Mouse (Mus musculus): ENCODE data around the gene Zcchc7. TPM values are rescaled to one million over a fixed set of nuclear protein-coding genes. Genes with fewer than 3 reads are reported as not detected.

The Zcchc7 gene
- total RNA-seq, 2 experiments from 2014 or later: 54.6 to 60.4 TPM

DNA sequence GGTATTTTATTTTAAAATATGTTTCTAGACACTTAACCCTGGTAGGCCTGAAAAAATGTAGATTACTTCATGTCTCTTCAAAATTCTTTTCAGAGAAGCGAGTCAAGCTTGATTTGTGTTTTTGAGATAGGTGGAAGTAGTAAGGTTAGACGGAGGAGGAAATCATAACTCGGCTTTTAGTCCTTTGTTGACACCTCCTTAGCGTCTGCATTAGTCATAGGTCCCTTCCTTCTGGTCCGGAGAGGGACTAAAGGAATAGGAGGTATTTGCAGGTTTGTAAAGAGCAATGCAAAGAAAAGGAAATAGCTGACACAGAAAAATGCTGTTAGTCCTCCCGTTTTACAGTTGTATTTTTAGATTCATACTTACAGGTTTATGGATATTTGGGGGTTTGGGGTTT lies 135.7 kb downstream of the Zcchc7 start:
- DNase-seq (ENCODE audit: low spot score in 2 of 2): no peak
- intact Hi-C loops (cut with DNase I): no loop called here

GRCm38 (mm10) chr4:44905651-44906271 lies 150.1 kb downstream of the Zcchc7 start:
- intact Hi-C loops (cut with DNase I): no loop called here
- DNase-seq (ENCODE audit: low spot score in 2 of 2): no peak

DNA sequence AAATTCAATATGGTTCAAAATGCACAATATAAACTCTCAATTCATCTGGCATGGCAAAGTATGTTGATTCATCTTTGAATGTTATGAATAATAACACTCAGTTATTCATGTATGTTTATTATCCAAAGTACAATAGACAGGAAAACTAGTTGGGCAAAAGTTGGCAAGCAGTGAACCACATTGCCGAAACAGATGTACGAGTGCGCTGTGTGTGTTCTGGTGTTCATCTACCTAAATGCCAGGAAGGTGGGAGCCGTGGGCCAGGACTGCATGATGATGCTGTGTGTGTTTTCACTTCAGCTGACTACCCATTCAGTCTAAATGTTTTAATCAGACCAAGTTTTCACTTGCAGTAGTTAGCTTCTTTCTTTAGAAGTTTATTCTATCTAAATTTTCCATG lies 150.7 kb downstream of the Zcchc7 start:
- intact Hi-C loops (cut with DNase I): no loop called here
- DNase-seq (ENCODE audit: low spot score in 2 of 2): no peak

GRCm38 (mm10) chr4:44910065-44910464 lies 154.4 kb downstream of the Zcchc7 start:
- intact Hi-C loops (cut with DNase I): loop anchor here (5.0 kb wide), 1 partner anchor 153 kb away; the partner anchor contains the start of gene Zcchc7
- DNase-seq (ENCODE audit: low spot score in 2 of 2): no peak

DNA sequence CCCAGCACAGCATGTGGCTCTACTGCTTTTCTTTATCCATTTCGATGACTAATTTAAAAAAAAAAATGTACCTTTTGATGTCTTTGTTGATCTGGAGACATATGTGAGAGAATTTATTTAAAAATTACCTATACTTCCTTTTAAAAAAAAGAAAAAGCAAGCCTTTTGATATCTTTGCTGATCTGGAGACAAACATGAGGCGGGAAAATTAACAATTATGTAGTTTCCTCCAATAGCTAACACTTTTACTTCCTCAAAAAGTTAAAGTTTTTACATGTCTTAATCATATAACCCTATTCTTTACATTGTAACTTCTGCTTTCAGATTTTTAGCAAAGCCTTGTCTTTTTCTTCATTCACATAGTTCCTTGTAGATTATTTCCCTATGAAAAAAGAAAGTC lies 155.2 kb downstream of the Zcchc7 start:
- intact Hi-C loops (cut with DNase I): loop anchor here (5.0 kb wide), 1 partner anchor 154 kb away; the partner anchor contains the start of gene Zcchc7
- DNase-seq (ENCODE audit: low spot score in 2 of 2): no peak

- intact Hi-C loops (cut with DNase I): no loop called here
- no peak for DNase-seq (ENCODE audit: low spot score in 2 of 2)
These were observed 161.7 kb downstream of the Zcchc7 start for GRCm38 (mm10) chr4:44917312-44917848.

DNA sequence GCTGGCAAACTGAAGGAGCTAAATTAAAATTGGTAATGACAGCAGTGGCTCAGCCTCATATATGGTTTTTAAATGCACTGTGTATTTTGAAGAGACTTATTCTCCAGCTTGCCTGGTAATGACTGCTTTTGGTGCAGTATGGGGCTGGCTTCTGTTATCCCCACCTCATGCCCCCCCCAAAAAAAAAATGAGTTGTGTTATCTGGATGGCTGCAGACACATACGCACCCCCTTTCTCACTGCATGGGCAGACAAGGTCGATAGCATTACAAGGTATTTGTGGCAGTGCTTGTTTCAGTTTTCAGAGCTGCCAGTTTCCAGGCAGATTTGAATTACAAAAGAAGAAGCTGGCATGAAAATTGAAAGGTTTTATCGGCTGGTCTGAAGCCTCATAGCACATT lies 162.2 kb downstream of the Zcchc7 start:
- DNase-seq (ENCODE audit: low spot score in 2 of 2): no peak
- intact Hi-C loops (cut with DNase I): no loop called here

- intact Hi-C loops (cut with DNase I): no loop called here
- no peak for DNase-seq (ENCODE audit: low spot score in 2 of 2)
These were observed 165.2 kb downstream of the Zcchc7 start for GRCm38 (mm10) chr4:44920831-44921230.

DNA sequence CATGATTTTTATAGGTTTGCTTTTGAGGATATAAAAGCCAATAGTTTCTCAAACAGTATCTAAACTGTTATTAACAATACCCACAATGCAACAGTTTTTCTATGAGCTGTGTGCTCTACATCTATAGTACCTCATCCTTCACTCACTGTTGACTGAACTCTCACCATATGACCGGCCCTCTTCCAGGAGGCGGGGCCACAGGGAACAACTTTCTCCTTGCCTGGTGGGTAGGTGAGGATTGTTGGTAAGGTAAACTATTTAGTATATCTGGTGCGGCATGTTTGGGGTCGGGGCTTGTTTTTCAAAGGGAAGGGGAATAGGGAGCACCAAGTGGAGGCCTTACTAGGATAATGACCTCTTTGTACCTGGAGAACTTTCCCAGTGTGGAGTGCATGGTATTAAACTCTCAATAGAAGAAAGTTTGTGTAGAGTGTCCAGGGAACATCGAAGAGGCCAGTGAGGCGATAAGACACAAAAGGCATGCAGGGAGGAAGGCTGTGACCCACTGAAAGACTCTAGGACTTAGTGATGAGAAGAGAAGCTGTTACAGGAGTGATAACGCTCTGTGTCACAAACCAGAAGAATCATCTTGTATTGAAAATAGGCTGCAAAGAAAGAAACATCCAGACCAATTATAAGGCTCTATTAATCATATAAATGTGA lies 166.9 kb downstream of the Zcchc7 start:
- intact Hi-C loops (cut with DNase I): no loop called here

DNA sequence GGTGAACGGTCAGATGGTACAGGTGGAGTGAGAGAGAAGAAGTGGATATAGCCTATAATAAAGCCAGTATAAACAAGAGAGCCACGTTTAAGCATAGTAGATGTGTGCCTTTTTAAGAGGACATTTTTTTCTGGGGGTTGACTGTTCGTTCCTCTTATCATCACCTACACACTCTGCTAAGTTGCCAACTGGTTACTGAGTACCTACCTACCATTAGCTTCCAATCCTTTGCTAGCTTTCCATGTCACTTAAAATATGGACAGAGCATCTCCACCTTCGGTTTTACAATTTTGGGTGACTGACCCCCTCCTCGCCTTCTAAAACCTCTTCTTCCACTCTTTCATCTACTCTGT lies 167.4 kb downstream of the Zcchc7 start:
- intact Hi-C loops (cut with DNase I): no loop called here
- DNase-seq (ENCODE audit: low spot score in 2 of 2): no peak

More for the DNA sequence above, 166.9 kb downstream of the Zcchc7 start:
- DNase-seq (ENCODE audit: low spot score in 2 of 2): no peak

- intact Hi-C loops (cut with DNase I): no loop called here
- no peak for DNase-seq (ENCODE audit: low spot score in 2 of 2)
These were observed 172.3 kb downstream of the Zcchc7 start for GRCm38 (mm10) chr4:44927934-44928333.

GRCm38 (mm10) chr4:44928790-44929189 lies 173.1 kb downstream of the Zcchc7 start:
- intact Hi-C loops (cut with DNase I): no loop called here
- DNase-seq (ENCODE audit: low spot score in 2 of 2): no peak

DNA sequence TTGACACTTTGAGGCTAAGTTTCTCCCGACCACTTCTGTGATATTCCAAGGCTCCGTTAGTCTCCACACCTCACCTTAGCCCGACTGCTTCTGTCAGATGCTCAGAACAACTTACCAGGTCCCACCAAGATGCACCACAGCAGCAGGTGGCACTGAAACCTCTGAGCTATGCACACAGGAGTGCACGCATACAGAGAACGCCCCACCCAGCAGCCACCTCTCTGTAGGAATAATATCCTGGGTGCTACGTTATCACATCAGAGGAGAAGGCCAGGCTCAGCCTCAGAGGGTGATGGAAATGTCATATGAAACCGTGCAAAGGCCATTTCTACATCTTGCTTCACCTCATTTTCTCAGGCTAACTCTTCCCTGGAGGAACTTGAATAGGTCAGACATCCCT lies 174.7 kb downstream of the Zcchc7 start:
- no peak for DNase-seq (ENCODE audit: low spot score in 2 of 2)
- intact Hi-C loops (cut with DNase I): no loop called here

GRCm38 (mm10) chr4:44931732-44932131 lies 176.1 kb downstream of the Zcchc7 start:
- DNase-seq (ENCODE audit: low spot score in 2 of 2): peak in 1 of 2 experiments; percentile 19
- intact Hi-C loops (cut with DNase I): no loop called here

DNA sequence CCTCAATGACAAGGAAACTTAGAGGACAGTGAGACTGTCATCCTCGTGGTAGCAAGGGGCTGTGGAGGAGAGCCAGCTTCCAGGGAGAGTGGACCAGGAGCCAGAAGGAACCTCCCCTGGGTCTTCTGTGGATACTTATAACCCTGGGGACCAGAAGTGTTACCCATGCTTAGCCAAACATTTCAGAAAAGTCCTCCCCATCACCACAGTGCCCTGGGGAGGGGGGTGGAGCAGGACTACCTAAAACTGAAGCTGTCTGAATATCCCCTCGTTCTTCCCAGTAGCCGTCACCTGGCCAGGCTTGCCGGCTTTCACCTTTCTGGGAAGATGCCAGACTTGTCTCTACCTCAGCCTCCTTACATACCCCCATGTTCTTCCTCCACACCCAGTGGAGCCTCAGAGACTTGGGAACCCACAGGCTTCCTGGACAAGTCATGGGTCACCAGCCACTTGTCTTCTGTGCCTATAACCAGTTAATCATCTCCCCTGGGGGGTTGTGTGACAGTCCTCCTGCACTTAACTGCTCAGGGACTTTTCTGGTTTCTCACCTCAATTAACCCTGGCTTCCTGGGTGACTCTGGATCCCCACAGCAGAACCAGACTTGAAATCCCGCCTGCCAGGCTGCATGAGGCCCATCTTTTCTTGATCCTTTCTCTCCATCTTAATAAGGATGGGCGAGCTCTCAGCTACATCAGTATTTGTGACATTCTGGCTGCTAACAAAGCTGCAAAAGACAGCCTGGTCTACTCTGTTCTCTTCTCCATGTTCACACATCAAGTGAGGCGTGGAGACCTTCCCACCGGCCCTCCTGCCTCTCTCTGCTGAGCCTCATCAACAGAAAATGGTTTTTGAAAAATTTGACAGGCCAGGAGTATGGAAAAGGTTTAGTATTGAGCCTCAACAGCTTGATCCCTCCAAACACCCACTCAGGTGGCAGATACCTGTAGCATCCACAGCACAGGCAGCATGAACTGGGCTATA lies 183.0 kb downstream of the Zcchc7 start:
- DNase-seq (ENCODE audit: low spot score in 2 of 2): no peak
- intact Hi-C loops (cut with DNase I): no loop called here

DNA sequence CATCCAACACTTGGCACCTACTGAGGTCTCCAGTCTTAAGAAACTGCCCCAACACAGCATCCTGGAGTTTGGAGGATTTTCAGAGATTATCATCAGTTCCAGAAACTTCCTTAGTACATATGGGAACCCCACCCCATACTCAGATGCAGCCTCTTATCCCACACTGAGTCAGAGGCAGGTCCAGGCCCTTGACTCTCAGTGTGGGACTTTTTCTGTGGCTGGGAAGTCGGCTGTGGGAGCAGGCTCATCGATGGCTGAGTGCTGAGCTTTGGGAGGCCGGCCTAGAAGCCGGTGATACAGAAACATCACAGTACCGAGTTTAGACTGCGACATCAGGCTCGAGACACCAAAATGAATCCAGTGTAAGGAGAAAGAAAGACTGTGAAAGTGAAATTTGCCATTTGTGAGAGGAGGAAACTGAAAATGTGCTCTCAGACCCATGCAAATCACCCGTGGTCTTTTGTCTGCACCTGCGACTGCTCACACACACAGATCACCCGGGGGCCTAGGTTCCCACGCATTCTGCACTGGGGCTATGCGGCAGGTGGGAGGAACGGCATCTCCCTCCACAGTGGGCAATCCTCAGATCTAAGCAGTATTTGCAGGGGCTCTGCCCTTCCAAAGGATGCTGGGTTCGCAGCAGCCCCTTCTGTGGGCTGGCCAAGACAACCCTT lies 184.0 kb downstream of the Zcchc7 start:
- no peak for DNase-seq (ENCODE audit: low spot score in 2 of 2)
- intact Hi-C loops (cut with DNase I): no loop called here

GRCm38 (mm10) chr4:44940286-44940685 lies 184.6 kb downstream of the Zcchc7 start:
- intact Hi-C loops (cut with DNase I): no loop called here
- no peak for DNase-seq (ENCODE audit: low spot score in 2 of 2)

GRCm38 (mm10) chr4:44942237-44942636 lies 186.6 kb downstream of the Zcchc7 start:
- intact Hi-C loops (cut with DNase I): no loop called here
- no peak for DNase-seq (ENCODE audit: low spot score in 2 of 2)

DNA sequence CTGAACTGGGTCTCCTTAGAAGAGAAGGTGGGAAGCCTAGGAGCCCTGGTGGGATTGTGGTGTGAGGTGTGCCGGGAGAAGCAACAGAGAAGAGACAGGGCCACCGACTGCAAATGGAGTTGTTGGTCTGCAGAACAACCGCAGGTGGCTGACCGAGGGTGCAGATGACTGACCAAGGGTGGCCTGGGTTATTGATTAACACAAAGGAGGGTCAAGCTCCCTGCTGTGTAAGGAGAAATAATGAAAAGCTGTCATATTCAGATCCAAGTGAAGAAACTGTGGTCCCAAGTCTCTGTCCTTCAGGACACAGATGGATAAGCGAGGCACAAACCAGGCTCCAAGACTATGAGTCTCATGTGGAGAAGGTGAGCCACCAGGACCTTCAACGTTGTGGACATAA lies 187.8 kb downstream of the Zcchc7 start:
- intact Hi-C loops (cut with DNase I): no loop called here
- no peak for DNase-seq (ENCODE audit: low spot score in 2 of 2)

Data from left cerebral cortex, postnatal 25 days (tissue).